ENCODE assay signal across 19 mouse cellular contexts in genomic region chr7:45110089-45110488, GRCm38 (mm10). TPM values are rescaled to one million over a fixed set of nuclear protein-coding genes. Genes with fewer than 3 reads are reported as not detected.
"Had no signal": no experiment of that assay in that cellular context is flagged by ENCODE, and none has a peak within 500 bp of the region (broad histone marks: within the 10 kb centered on the region; RNA-seq: fewer than 3 reads in every experiment).

No protein-coding gene starts in this region.

RNA-seq across cellular contexts. Expression of gene Gm45713, which starts 25.9 kb away (rescaled TPM):
- total RNA-seq: left cerebral cortex, postnatal 10 days; left cerebral cortex, postnatal 14 days; left cerebral cortex, postnatal 25 days; left cerebral cortex, postnatal 36 days; liver, adult 2 months; megakaryocyte progenitor cell, adult 5-6 weeks; megakaryocyte, adult 5-6 weeks; megakaryocyte-erythroid progenitor cell, adult 5-6 weeks; monocyte, adult 5-6 weeks had no signal
- polyA plus RNA-seq: limb, embryonic 10.5 days; limb, embryonic 12.5 days; limb, embryonic 15.5 days; liver, adult 2 months; liver, embryonic 15.5 days; liver, embryonic 16.5 days; macrophage; midbrain, embryonic 13.5 days; midbrain, embryonic 15.5 days; midbrain, embryonic 16.5 days; neural tube, embryonic 12.5 days had no signal
